Mouse (Mus musculus): Measurements from ENCODE around the gene Aldh3a2. TPM values are rescaled to one million over a fixed set of nuclear protein-coding genes. Genes with fewer than 3 reads are reported as not detected.

Gene Aldh3a2
- polyA plus RNA-seq, 1 experiment from 2014 or later: 23.7 TPM

- Histone ChIP-seq H3K9ac (no peak overlapping the region), H3K36me3 (no peaks in the 10 kb centered on the region), H3K27ac (no peak overlapping the region), H3K27me3 (peaks cover 5% of the 10 kb centered on the region; the same call in 1 of the 2 replicates), H3K4me1 (peaks cover 5% of the 10 kb centered on the region; the same call in 1 of the 2 replicates), H3K4me2 (replicated peaks) (no peak overlapping the region), H3K4me3 (no peak overlapping the region), H3K9me3 (replicated peaks) (no peaks in the 10 kb centered on the region)
- no peak for ATAC-seq (ENCODE audit: low FRiP score)
- 95% methylated on average over 6 of the region's 6 CpGs for WGBS
These were observed 1.5 kb upstream of the Aldh3a2 start for GRCm38 (mm10) chr11:61268626-61269349.

DNA sequence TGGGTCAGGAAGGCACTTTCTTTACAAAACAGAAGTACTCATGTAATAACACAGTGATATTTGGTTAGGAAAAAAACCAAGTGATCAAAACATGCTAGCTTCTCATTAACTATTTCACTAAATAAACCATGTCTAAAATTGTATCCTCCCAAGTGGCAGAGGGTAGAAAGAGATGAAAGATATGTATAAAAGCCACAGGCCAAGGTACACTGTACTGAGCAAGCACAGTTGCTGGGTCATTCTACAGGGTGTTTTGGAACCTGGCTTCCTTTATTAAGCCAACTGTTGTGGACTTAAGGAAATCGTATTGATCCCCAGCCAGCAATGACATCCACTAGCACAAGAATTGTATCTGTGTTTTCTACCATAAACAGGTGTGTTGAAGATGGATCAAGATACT, 3.4 kb downstream of the Aldh3a2 start:
- Histone ChIP-seq H3K9ac (no peak overlapping the region), H3K4me1 (peaks cover 5% of the 10 kb centered on the region; the same call in 1 of the 2 replicates), H3K4me3 (no peak overlapping the region), H3K27ac (no peak overlapping the region), H3K27me3 (no peaks in the 10 kb centered on the region), H3K4me2 (replicated peaks) (no peak overlapping the region), H3K9me3 (replicated peaks) (no peaks in the 10 kb centered on the region), H3K36me3 (peaks cover 23% of the 10 kb centered on the region)
- no peak for ATAC-seq (ENCODE audit: low FRiP score)
- WGBS: 88% methylated on average over 1 of the region's 1 CpGs

- no peak for ATAC-seq (ENCODE audit: low FRiP score)
- H3K27ac ChIP-seq: no peak overlapping the region
- H3K27me3 ChIP-seq: no peaks in the 10 kb centered on the region
- H3K9ac ChIP-seq: no peak overlapping the region
- peaks cover 3% of the 10 kb centered on the region; the same call in 1 of the 2 replicates for H3K4me1 ChIP-seq
- H3K9me3 ChIP-seq (replicated peaks): no peaks in the 10 kb centered on the region
- 95% methylated on average over 14 of the region's 14 CpGs for WGBS
- no peak overlapping the region for H3K4me2 ChIP-seq (replicated peaks)
- peaks cover 32% of the 10 kb centered on the region for H3K36me3 ChIP-seq
- H3K4me3 ChIP-seq: no peak overlapping the region
These were observed 4.7 kb downstream of the Aldh3a2 start for GRCm38 (mm10) chr11:61262516-61262915.

- peaks cover 60% of the 10 kb centered on the region for H3K36me3 ChIP-seq
- ATAC-seq (ENCODE audit: low FRiP score): no peak
- no peaks in the 10 kb centered on the region for H3K9me3 ChIP-seq (replicated peaks)
- no peaks in the 10 kb centered on the region for H3K4me1 ChIP-seq
- no peak overlapping the region for H3K9ac ChIP-seq
- no peak overlapping the region for H3K4me2 ChIP-seq (replicated peaks)
- H3K27ac ChIP-seq: no peak overlapping the region
- WGBS: 95% methylated on average over 6 of the region's 6 CpGs
- no peaks in the 10 kb centered on the region for H3K27me3 ChIP-seq
- H3K4me3 ChIP-seq: no peak overlapping the region
These were observed 8.2 kb downstream of the Aldh3a2 start for GRCm38 (mm10) chr11:61259106-61259505.

GRCm38 (mm10) chr11:61252807-61253206, 14.5 kb downstream of the Aldh3a2 start:
- ATAC-seq (ENCODE audit: low FRiP score): no peak
- Histone ChIP-seq H3K27ac (no peak overlapping the region), H3K9me3 (replicated peaks) (no peaks in the 10 kb centered on the region), H3K4me3 (no peak overlapping the region), H3K27me3 (no peaks in the 10 kb centered on the region), H3K4me2 (replicated peaks) (no peak overlapping the region), H3K4me1 (no peaks in the 10 kb centered on the region), H3K36me3 (peaks cover 72% of the 10 kb centered on the region), H3K9ac (no peak overlapping the region)
- WGBS: 92% methylated on average over 12 of the region's 12 CpGs

- Histone ChIP-seq H3K4me2 (replicated peaks) (no peak overlapping the region), H3K9me3 (replicated peaks) (no peaks in the 10 kb centered on the region), H3K4me3 (no peak overlapping the region), H3K36me3 (peaks cover 62% of the 10 kb centered on the region), H3K4me1 (no peaks in the 10 kb centered on the region), H3K27ac (no peak overlapping the region), H3K27me3 (no peaks in the 10 kb centered on the region), H3K9ac (no peak overlapping the region)
- 85% methylated on average over 10 of the region's 10 CpGs for WGBS
- no peak for ATAC-seq (ENCODE audit: low FRiP score)
These were observed 15.5 kb downstream of the Aldh3a2 start for GRCm38 (mm10) chr11:61251741-61252140.

- Histone ChIP-seq H3K9ac (no peak overlapping the region), H3K4me1 (no peaks in the 10 kb centered on the region), H3K4me2 (replicated peaks) (no peak overlapping the region), H3K9me3 (replicated peaks) (no peaks in the 10 kb centered on the region), H3K27ac (no peak overlapping the region), H3K36me3 (peaks cover 26% of the 10 kb centered on the region), H3K27me3 (no peaks in the 10 kb centered on the region), H3K4me3 (no peak overlapping the region)
- no peak for ATAC-seq (ENCODE audit: low FRiP score)
- 87% methylated on average over 7 of the region's 7 CpGs for whole genome bisulfite sequencing
These were observed 22.9 kb downstream of the Aldh3a2 start for GRCm38 (mm10) chr11:61244406-61244805.

GRCm38 (mm10) chr11:61236015-61236414, 31.2 kb downstream of the Aldh3a2 start:
- Histone ChIP-seq H3K9ac (no peak overlapping the region), H3K36me3 (no peaks in the 10 kb centered on the region), H3K27ac (no peak overlapping the region), H3K4me1 (0 out of 2 replicates have a peak, but pooled peaks cover 2% of the 10 kb centered on the region), H3K4me2 (replicated peaks) (no peak overlapping the region), H3K27me3 (no peaks in the 10 kb centered on the region), H3K4me3 (no peak overlapping the region), H3K9me3 (replicated peaks) (no peaks in the 10 kb centered on the region)
- WGBS: 88% methylated on average over 3 of the region's 3 CpGs
- ATAC-seq (ENCODE audit: low FRiP score): no peak

- Histone ChIP-seq H3K9me3 (replicated peaks) (no peaks in the 10 kb centered on the region), H3K4me1 (0 out of 2 replicates have a peak, but pooled peaks cover 2% of the 10 kb centered on the region), H3K9ac (no peak overlapping the region), H3K27me3 (no peaks in the 10 kb centered on the region), H3K4me3 (no peak overlapping the region), H3K36me3 (no peaks in the 10 kb centered on the region), H3K4me2 (replicated peaks) (no peak overlapping the region), H3K27ac (no peak overlapping the region)
- 63% methylated on average over 5 of the region's 5 CpGs for WGBS
- no peak for ATAC-seq (ENCODE audit: low FRiP score)
These were observed 33.1 kb downstream of the Aldh3a2 start for GRCm38 (mm10) chr11:61234174-61234573.

- Histone ChIP-seq H3K27me3 (0 out of 2 replicates have a peak, but pooled peaks cover 3% of the 10 kb centered on the region), H3K27ac (no peak overlapping the region), H3K4me2 (replicated peaks) (peak overlapping the region; percentile 28; the same call in 1 of the 2 replicates), H3K4me1 (0 out of 2 replicates have a peak, but pooled peaks cover 2% of the 10 kb centered on the region), H3K4me3 (no peak overlapping the region), H3K9ac (0 out of 2 replicates have a peak overlapping the region, but pooled peaks have one; percentile 2), H3K36me3 (no peaks in the 10 kb centered on the region), H3K9me3 (replicated peaks) (no peaks in the 10 kb centered on the region)
- WGBS: 16% methylated on average over 9 of the region's 9 CpGs
- no peak for ATAC-seq (ENCODE audit: low FRiP score)
These were observed 35.9 kb downstream of the Aldh3a2 start for GRCm38 (mm10) chr11:61231329-61231728.

GRCm38 (mm10) chr11:61228406-61228805, 38.9 kb downstream of the Aldh3a2 start:
- ATAC-seq (ENCODE audit: low FRiP score): no peak
- no peak overlapping the region for H3K27ac ChIP-seq
- H3K36me3 ChIP-seq: no peaks in the 10 kb centered on the region
- no peaks in the 10 kb centered on the region for H3K9me3 ChIP-seq (replicated peaks)
- H3K27me3 ChIP-seq: 0 out of 2 replicates have a peak, but pooled peaks cover 3% of the 10 kb centered on the region
- 74% methylated on average over 3 of the region's 3 CpGs for WGBS
- H3K9ac ChIP-seq: no peak overlapping the region
- H3K4me2 ChIP-seq (replicated peaks): no peak overlapping the region
- H3K4me1 ChIP-seq: 0 out of 2 replicates have a peak, but pooled peaks cover 2% of the 10 kb centered on the region
- no peak overlapping the region for H3K4me3 ChIP-seq

- ATAC-seq (ENCODE audit: low FRiP score): no peak
- Histone ChIP-seq H3K9me3 (replicated peaks) (no peaks in the 10 kb centered on the region), H3K27me3 (0 out of 2 replicates have a peak, but pooled peaks cover 3% of the 10 kb centered on the region), H3K4me1 (0 out of 2 replicates have a peak, but pooled peaks cover 2% of the 10 kb centered on the region), H3K27ac (no peak overlapping the region), H3K4me3 (no peak overlapping the region), H3K4me2 (replicated peaks) (no peak overlapping the region), H3K9ac (no peak overlapping the region), H3K36me3 (no peaks in the 10 kb centered on the region)
- 89% methylated on average over 8 of the region's 8 CpGs for WGBS
These were observed 39.4 kb downstream of the Aldh3a2 start for GRCm38 (mm10) chr11:61227816-61228215.

All from hindbrain, embryonic 12.5 days (tissue).